Mouse (Mus musculus) testis, postnatal 10 days (tissue): ENCODE measurements around the gene Lamb3.

Source experiments
- DNase-seq: peaks from one replicate; pipeline ENCODE4 v3.0.0; 2021; ENCODE audit warnings: low spot score

Gene Lamb3

GRCm38 (mm10) chr1:193342198-193342946, 134.9 kb downstream of the Lamb3 start:
- DNase-seq: peak; percentile 55

DNA sequence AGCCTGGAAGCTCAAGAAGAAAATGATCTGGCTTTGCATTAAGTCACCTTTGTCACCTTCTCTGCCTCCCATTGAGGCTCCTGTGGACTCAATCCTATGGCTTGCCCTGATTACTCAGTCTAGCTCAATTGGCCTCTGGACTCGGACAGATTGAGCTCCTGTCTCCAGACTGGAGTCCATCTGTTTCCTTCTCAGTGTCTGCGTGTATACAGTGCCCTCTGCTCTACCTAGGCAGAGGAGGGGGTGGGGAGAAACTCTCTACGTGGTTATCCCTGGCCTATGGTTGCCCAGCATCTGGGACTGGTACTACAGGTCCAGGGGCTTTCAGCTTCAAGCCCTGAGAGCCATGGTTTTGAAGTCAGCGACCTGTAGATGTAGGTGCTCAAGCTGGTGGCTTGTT, 136.4 kb downstream of the Lamb3 start:
- no peak for DNase-seq

DNA sequence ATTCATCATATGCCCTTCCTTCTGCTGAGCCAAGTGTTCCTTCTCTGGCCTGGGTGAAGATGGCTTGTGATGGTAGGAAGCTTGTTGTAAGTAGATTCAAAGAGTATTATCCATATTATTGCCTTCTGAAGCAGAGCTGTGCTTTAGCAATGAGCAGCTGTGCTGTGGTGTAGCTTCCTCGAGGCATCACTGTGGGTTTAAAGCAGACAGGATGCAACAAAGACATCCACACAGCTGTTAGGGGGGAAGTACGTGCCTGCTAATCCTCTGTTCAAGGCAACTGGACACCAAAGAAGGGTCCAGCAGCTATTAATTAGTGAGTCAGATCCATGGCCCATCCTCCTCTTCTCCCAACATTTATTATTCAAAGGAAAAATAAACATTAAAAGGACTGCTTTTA, 137.5 kb downstream of the Lamb3 start:
- DNase-seq: no peak

DNA sequence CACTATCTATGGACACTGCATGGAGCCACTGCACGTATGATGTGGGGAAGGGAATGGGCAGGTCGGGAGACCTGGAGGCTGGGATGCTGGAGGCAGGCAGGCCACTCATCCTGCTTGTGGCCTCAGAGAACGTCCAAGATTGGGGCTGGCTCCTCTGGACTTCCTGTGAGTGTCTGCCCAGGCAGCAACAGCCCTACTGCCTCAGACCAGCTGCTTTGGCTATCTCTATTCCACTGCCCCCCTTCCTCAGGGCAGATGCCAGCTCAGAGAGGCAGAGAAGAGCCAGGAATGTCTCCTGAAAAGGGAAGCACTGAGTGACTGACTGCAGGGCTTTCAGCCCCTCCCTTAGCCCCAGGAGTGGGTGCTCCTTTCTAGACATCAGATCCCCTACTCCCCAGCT, 139.4 kb downstream of the Lamb3 start:
- no peak for DNase-seq

GRCm38 (mm10) chr1:193348261-193348962, 140.9 kb downstream of the Lamb3 start:
- no peak for DNase-seq

DNA sequence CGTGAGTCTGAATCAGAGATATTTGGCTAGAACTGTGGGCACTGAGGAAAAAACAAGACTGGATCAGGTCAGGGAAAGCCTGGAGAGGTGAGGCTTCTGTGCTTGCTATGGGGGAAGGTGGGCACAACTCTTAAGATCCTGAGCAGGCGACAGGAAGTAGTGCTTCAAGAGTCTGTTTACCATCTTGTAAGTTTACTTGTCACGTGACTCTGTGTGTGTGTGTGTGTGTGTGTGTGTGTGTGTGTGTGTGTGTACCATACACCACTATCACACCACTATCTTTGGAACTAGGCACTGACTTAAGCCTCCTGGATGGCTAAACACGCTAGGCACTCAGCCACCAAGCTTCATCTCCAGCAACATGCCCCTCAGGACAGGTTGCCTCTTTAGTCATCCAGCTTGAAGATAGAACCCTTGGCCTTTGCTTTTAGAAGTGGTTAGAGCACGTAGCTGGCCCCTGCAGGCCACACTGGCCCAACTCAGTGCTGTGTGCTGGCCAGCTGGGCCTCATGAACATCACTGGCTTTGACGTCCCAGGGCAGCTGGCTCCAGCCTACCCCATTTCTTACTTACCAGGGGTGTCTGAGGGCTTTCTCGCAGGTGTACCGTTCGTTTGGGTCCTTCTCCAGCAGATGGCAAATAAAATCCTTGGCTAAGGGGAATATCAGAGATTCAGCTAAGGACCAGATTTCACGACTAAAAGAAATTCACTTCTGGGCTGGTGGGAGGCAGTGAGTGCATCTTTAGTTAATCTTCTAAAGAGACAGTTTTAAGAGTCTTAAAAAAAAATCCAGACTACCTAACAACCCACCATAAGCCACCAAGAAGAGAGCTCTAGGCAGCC, 142.4 kb downstream of the Lamb3 start:
- DNase-seq: no peak

- DNase-seq: no peak
Observed at GRCm38 (mm10) chr1:193350546-193350801, 143.0 kb downstream of the Lamb3 start.

DNA sequence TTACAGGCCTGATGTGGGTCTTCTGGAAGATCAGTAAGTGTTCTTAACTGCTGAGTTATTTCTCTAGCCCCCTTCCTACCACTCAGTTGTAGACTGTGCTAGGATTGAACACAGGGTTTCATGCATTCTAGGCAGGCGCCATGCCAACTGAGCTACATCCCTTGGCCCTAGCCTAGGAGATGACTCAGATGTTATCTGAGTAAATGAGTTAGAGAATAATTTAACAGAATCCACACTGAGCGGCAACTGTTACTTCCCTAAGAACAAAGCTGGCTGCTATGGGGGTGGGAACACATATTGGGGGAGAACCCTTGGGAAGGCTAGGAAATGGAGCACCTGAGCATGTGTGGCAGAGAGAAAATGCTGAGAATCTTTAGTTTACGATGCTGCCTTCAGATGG, 144.1 kb downstream of the Lamb3 start:
- no peak for DNase-seq

GRCm38 (mm10) chr1:193359199-193359598, 151.7 kb downstream of the Lamb3 start:
- DNase-seq: no peak

GRCm38 (mm10) chr1:193361181-193361580, 153.7 kb downstream of the Lamb3 start:
- DNase-seq: no peak

DNA sequence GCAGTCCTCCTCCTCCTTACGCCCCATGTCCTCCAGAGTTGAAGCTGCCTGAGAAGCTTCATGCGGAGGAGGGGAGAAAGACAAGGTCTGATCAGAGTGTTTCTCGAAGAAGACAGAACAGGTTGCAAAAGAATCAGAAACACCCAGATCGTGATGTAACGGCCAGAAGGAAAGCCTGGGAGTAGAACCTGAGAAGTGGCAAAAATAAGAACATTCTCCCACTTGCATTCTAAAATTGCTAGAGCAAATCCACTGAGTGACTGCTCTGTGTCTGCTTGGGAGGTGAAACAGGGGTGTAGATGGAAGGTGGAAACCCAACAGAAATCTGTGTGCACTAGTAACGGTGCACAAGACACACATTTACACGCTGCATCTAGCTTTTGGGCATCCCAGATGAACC, 154.6 kb downstream of the Lamb3 start:
- no peak for DNase-seq

DNA sequence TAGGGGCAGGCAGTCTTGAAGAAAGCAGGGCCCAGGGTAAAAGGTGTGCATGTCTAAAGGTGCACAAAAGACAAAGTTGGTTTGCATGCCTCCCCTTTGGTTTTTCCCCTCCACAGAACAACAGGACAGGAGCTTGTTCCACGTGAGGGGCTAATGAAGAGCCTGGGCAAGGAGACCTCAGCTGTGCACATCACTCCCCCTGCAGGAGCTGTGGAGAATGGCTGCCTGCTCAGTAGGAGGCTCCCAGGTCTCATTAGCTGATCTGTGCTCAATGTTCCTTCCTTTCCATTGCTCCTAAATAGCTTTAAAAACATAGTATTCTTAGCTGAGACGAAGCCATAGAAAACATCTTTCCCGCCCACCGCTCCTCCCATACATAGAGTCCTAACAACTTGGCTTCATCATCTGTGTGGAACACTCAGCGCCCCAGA, 156.3 kb downstream of the Lamb3 start:
- peak; percentile 65 for DNase-seq

DNA sequence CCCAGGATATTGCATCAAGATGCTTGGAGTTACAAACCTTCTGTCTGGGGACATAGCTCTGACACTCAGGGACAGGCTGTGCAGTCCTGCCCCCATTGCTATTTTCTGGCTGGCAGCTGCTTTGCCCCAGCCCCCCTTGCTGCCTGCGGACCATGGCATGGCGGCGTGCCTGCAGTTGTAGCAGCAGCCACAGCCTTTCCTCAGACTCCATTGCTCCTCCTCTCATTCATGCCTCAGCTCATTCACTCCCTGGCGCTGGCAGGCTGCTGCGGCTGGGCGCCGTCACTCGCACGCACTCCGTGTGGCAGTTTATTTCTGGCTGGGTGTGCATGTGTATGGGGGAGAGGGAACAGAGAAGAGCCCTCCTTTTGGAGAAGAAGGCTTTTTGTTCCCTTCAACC, 160.6 kb downstream of the Lamb3 start:
- DNase-seq: no peak

- no peak for DNase-seq
Observed at GRCm38 (mm10) chr1:193369091-193369490, 161.6 kb downstream of the Lamb3 start.

GRCm38 (mm10) chr1:193370096-193370495, 162.6 kb downstream of the Lamb3 start, which contains the start of gene Camk1g:
Gene Camk1g (minus strand): TSS chr1:193370298.
- no peak for DNase-seq

DNA sequence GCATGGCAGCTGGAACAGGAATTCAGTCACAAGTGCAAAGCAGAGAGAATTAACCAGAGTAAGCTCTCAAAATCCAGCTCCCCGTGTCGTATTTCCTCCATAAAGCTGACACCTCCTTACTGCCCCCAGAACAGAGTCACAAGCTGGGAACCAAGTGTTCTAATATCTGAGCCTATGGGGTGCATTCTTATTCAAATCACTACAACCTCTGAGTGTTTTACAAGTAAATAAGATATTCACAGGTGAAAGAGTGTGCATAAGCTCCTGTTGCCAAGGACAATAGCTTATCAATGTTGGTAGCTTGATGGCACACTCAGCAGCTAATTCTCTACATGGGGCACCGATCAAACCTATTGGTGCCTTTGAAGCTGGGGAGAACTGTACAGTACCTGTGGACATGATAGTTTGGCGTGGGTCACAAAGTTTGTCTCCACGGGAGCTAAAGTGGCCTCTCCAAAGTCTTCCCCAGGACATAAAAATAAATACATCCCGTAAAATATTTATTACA, 166.5 kb downstream of the Lamb3 start:
- DNase-seq: no peak

GRCm38 (mm10) chr1:193376478-193377134, 169.1 kb downstream of the Lamb3 start:
- DNase-seq: no peak

GRCm38 (mm10) chr1:193379634-193380033, 172.1 kb downstream of the Lamb3 start:
- DNase-seq: no peak

DNA sequence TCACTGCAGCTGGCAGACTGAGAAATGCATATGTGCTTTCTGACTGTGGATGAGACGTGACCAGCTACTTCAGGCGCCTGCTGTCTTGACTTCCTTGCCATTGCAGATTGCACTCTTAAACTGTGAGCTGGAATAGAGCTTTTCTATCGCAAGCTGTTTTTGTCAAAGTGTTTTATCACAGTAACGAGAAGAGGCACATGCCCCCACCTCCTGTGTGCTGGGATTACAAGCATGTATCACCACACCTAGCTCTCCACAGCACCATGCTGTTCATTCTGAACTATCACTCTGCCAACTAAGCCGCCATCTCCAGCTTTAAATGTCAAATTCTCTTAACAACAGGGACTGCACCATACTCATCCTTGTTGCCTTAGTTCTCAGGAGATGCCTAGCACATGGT, 173.4 kb downstream of the Lamb3 start:
- no peak for DNase-seq

DNA sequence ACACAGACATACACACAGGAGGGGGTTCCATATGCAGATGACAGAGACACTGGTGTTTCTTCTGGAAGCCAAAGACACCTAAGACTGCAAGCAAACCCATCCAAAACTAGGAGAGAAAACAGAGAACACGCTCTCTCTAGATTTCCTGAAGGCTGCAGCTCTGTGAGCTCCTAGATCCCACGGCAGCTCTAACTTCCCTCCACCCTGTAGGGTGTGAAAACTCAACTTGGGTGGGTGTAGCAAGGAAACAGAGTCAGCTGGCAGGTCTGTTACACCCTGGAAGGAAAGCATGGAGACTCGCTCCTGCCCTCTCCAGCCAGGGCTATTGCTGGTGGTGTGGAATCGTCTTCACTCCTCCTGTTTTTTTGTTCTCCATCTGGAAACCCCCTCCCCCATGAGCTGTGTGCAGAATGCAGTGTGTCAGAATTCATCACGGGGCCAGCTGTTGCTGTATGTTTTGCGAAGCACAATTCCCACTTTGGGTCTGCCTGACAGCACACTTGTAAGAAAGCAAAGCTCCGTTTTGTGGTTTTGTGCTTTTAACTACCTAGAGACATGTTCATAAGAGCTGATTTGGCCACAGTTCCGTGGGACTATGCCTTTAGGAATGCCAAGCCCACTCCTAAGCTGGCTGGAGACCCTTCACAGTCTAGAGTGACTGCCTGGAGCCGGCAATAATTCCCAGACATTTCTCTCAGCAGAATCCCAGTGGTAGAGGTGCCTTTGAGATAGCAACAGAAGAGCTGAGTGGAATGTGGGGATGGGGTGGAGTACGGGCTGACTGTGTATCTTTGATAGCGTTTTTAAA, 174.3 kb downstream of the Lamb3 start:
- DNase-seq: no peak

GRCm38 (mm10) chr1:193382435-193382834, 174.9 kb downstream of the Lamb3 start:
- DNase-seq: no peak
